Mouse (Mus musculus) hindbrain, postnatal 0 days (tissue): Measurements from ENCODE around the gene Spag17. TPM values are rescaled to one million over a fixed set of nuclear protein-coding genes. Genes with fewer than 3 reads are reported as not detected.

Experiments used
- ATAC-seq: fragments of 200-750 bp; cut with Nextera tagmentation; 2 replicates; pipeline ENCODE4 v1.8.0; 2017; ENCODE audit warnings: mild to moderate bottlenecking, moderate TSS enrichment, moderate library complexity
- DNase-seq: peaks from one replicate; pipeline ENCODE4 v3.0.0-alpha.2; 2015; ENCODE audit warnings: low spot score
- H3K27ac ChIP-seq: fragments of 300-500 bp; sonication (generic); 2 replicates; pipeline ENCODE4 v1.5.1; 2014; ENCODE audit warnings: mild to moderate bottlenecking
- H3K27me3 ChIP-seq: fragments of 300-500 bp; sonication (generic); 2 replicates; pipeline ENCODE4 v1.6.1; 2014; ENCODE audit warnings: low read length, mixed read lengths; ENCODE audit not compliant: insufficient read depth
- H3K36me3 ChIP-seq: fragments of 300-500 bp; sonication (generic); 2 replicates; pipeline ENCODE4 v1.6.1; 2014; ENCODE audit warnings: low read length, mixed read lengths; ENCODE audit not compliant: insufficient read depth
- H3K4me1 ChIP-seq: fragments of 300-500 bp; sonication (generic); 2 replicates; pipeline ENCODE4 v1.6.1; 2014; ENCODE audit warnings: antibody characterized with exemption, low read length, mixed read lengths; ENCODE audit not compliant: insufficient read depth
- H3K4me2 ChIP-seq: fragments of 300-500 bp; sonication (generic); 2 replicates; pipeline ENCODE4 v1.6.1; 2014; ENCODE audit warnings: low read depth, mild to moderate bottlenecking, low read length, moderate library complexity, mixed read lengths
- H3K4me3 ChIP-seq: fragments of 300-500 bp; sonication (generic); 2 replicates; pipeline ENCODE4 v1.5.1; 2014; ENCODE audit warnings: low read length
- H3K9ac ChIP-seq: fragments of 300-500 bp; sonication (generic); replicated peaks from 2 replicates; pipeline ENCODE4 v1.6.1; 2014; ENCODE audit warnings: mild to moderate bottlenecking, low read length, moderate library complexity, mixed read lengths
- H3K9me3 ChIP-seq: fragments of 300-500 bp; sonication (generic); 2 replicates; pipeline ENCODE4 v1.6.1; 2016; ENCODE audit warnings: low read length, mixed read lengths
- CTCF ChIP-seq: IDR thresholded peaks from 2 replicates; pipeline ENCODE4 v1.5.1; 2016; ENCODE audit warnings: antibody characterized with exemption, control low read depth, low read depth
- WGBS: fragments of 180-500 bp; shearing (Covaris S2); extraction: QIAGEN DNeasy Blood & Tissue Kit; methylation state at CpG from one replicate; pipeline ENCODE4 v1.1.7; 2014; 5-methylcytosine and 5-hydroxymethylcytosine counted together
- polyA plus RNA-seq: library from polyadenylated mRNA; unstranded; fragments of >200 nt; fragmentation: Nextera tagmentation; extraction: Ambion mirVana; gene quantifications from 2 replicates; pipeline ENCODE4 v1.2.1, GENCODE M21; 2015
- total RNA-seq: library from RNA; depleted of rRNA; stranded (reverse); fragments of >200 nt; gene quantifications from 2 replicates; pipeline ENCODE4 v1.2.3, GENCODE M21; 2014

The Spag17 gene
- total and polyA plus RNA-seq, 2 experiments from 2014 or later, result 0.26 to 0.95 TPM

GRCm38 (mm10) chr3:100009807-100010206 is 124.6 kb downstream of the Spag17 start:
- Histone ChIP-seq H3K27ac (no peak overlapping the region), H3K9me3 (no peaks in the 10 kb centered on the region), H3K9ac (no peak overlapping the region), H3K4me3 (no peak overlapping the region), H3K4me2 (no peak overlapping the region), H3K36me3 (no peaks in the 10 kb centered on the region), H3K4me1 (no peaks in the 10 kb centered on the region), H3K27me3 (no peaks in the 10 kb centered on the region)
- no peak for TF ChIP-seq CTCF
- DNase-seq (no peak), ATAC-seq (no peak)

- no peaks in the 10 kb centered on the region for H3K4me1 ChIP-seq
- WGBS, result 78% methylated on average over 1 of the region's 1 CpGs
- ATAC-seq (no peak), DNase-seq (no peak)
- no peak overlapping the region for H3K4me3 ChIP-seq
- no peak overlapping the region for H3K27ac ChIP-seq
- TF ChIP-seq CTCF, result no peak
- H3K27me3 ChIP-seq, result no peaks in the 10 kb centered on the region
- H3K9me3 ChIP-seq, result no peaks in the 10 kb centered on the region
- no peak overlapping the region for H3K4me2 ChIP-seq
- no peaks in the 10 kb centered on the region for H3K36me3 ChIP-seq
- H3K9ac ChIP-seq, result no peak overlapping the region
Measured at GRCm38 (mm10) chr3:100014110-100014509, 128.9 kb downstream of the Spag17 start.

- Histone ChIP-seq H3K36me3 (no peaks in the 10 kb centered on the region), H3K9ac (no peak overlapping the region), H3K4me3 (no peak overlapping the region), H3K27ac (no peak overlapping the region), H3K4me2 (no peak overlapping the region), H3K27me3 (no peaks in the 10 kb centered on the region), H3K9me3 (no peaks in the 10 kb centered on the region), H3K4me1 (no peaks in the 10 kb centered on the region)
- DNase-seq, result peak; percentile 56
- ATAC-seq, result peak; percentile 45; the same call in 1 of the 2 replicates
- peak; percentile 57 for TF ChIP-seq CTCF
- 38% methylated on average over 4 of the region's 4 CpGs for whole genome bisulfite sequencing
Measured at GRCm38 (mm10) chr3:100031291-100031690, 146.1 kb downstream of the Spag17 start.

- 63% methylated on average over 1 of the region's 1 CpGs for WGBS
- no peak overlapping the region for H3K4me3 ChIP-seq
- no peak overlapping the region for H3K27ac ChIP-seq
- H3K9ac ChIP-seq, result no peak overlapping the region
- H3K4me2 ChIP-seq, result no peak overlapping the region
- H3K4me1 ChIP-seq, result no peaks in the 10 kb centered on the region
- no peaks in the 10 kb centered on the region for H3K9me3 ChIP-seq
- no peak for ATAC-seq
- no peak for TF ChIP-seq CTCF
- no peaks in the 10 kb centered on the region for H3K36me3 ChIP-seq
- no peaks in the 10 kb centered on the region for H3K27me3 ChIP-seq
- no peak for DNase-seq
Measured at GRCm38 (mm10) chr3:100032969-100033368, 147.8 kb downstream of the Spag17 start.

GRCm38 (mm10) chr3:100034366-100034956 is 149.3 kb downstream of the Spag17 start:
- no peak for TF ChIP-seq CTCF
- 57% methylated on average over 4 of the region's 4 CpGs for WGBS
- H3K4me3 ChIP-seq, result no peak overlapping the region

GRCm38 (mm10) chr3:100035097-100035496 is 149.9 kb downstream of the Spag17 start:
- H3K4me3 ChIP-seq, result no peak overlapping the region
- no peak overlapping the region for H3K4me2 ChIP-seq
- no peak for DNase-seq
- ATAC-seq, result no peak
- no peaks in the 10 kb centered on the region for H3K27me3 ChIP-seq
- no peaks in the 10 kb centered on the region for H3K4me1 ChIP-seq
- H3K36me3 ChIP-seq, result no peaks in the 10 kb centered on the region
- no peaks in the 10 kb centered on the region for H3K9me3 ChIP-seq
- 68% methylated on average over 3 of the region's 3 CpGs for WGBS
- no peak overlapping the region for H3K27ac ChIP-seq
- TF ChIP-seq CTCF, result no peak
- H3K9ac ChIP-seq, result no peak overlapping the region

More at GRCm38 (mm10) chr3:100034366-100034956, 149.3 kb downstream of the Spag17 start:
- H3K27ac ChIP-seq, result no peak overlapping the region
- H3K9me3 ChIP-seq, result no peaks in the 10 kb centered on the region
- no peak for ATAC-seq
- no peak overlapping the region for H3K9ac ChIP-seq
- H3K4me1 ChIP-seq, result no peaks in the 10 kb centered on the region
- no peaks in the 10 kb centered on the region for H3K27me3 ChIP-seq
- no peak for DNase-seq
- H3K4me2 ChIP-seq, result no peak overlapping the region
- H3K36me3 ChIP-seq, result no peaks in the 10 kb centered on the region

GRCm38 (mm10) chr3:100036846-100037245 is 151.6 kb downstream of the Spag17 start:
- Histone ChIP-seq H3K4me1 (no peaks in the 10 kb centered on the region), H3K36me3 (no peaks in the 10 kb centered on the region), H3K4me3 (no peak overlapping the region), H3K9me3 (no peaks in the 10 kb centered on the region), H3K27ac (no peak overlapping the region), H3K27me3 (no peaks in the 10 kb centered on the region), H3K4me2 (no peak overlapping the region), H3K9ac (no peak overlapping the region)
- no peak for ATAC-seq
- no peak for TF ChIP-seq CTCF
- 56% methylated on average over 5 of the region's 5 CpGs for WGBS
- no peak for DNase-seq
